Mouse (Mus musculus) liver, embryonic 14.5 days (tissue): Measurements from ENCODE around the gene Adprm. TPM values are rescaled to one million over a fixed set of nuclear protein-coding genes. Genes with fewer than 3 reads are reported as not detected.
A peak's percentile ranks its signal among the peaks of the same experiment; 100 is the strongest.

ENCODE experiments used
- ATAC-seq: fragments of 200-750 bp; cut with Nextera tagmentation; 2 replicates; pipeline ENCODE4 v1.8.0; 2017; ENCODE audit warnings: moderate number of reproducible peaks, mild to moderate bottlenecking, moderate library complexity; ENCODE audit not compliant: insufficient read depth
- DNase-seq, 3 experiments: peaks; one replicate each; pipeline ENCODE4 v3.0.0-alpha.2; 2012 to 2013; ENCODE audit warnings: low read depth in 3 of 3, low spot score in 3 of 3
- H3K27ac ChIP-seq: fragments of 300-500 bp; sonication (generic); 2 replicates; pipeline ENCODE4 v1.5.1; 2014; ENCODE audit warnings: moderate library complexity, mild to moderate bottlenecking, control low read depth, inconsistent platforms
- H3K27me3 ChIP-seq: fragments of 300-500 bp; sonication (generic); 2 replicates; pipeline ENCODE4 v1.6.1; 2014; ENCODE audit warnings: mild to moderate bottlenecking, low read length, moderate library complexity; ENCODE audit not compliant: control insufficient read depth, insufficient read depth
- H3K36me3 ChIP-seq: fragments of 300-500 bp; sonication (generic); replicated peaks from 2 replicates; pipeline ENCODE4 v1.6.1; 2014; ENCODE audit warnings: low read depth; ENCODE audit not compliant: control insufficient read depth, insufficient read depth
- H3K4me1 ChIP-seq, 2 experiments: fragments of 200-500 bp in 1 of 2; fragments of 300-500 bp in 1 of 2; sonication (generic) in 1 of 2; replicated peaks; 2 replicates each; pipeline ENCODE4 v1.6.1; 2012 to 2014; ENCODE audit warnings: antibody characterized with exemption in 1 of 2, inconsistent platforms in 1 of 2, low read length in 1 of 2; ENCODE audit not compliant: control insufficient read depth in 2 of 2, insufficient read depth in 2 of 2
- H3K4me2 ChIP-seq: fragments of 300-500 bp; sonication (generic); 2 replicates; pipeline ENCODE4 v1.6.1; 2014; ENCODE audit warnings: low read depth, mild to moderate bottlenecking, control low read depth, moderate library complexity
- H3K4me3 ChIP-seq, 2 experiments: fragments of 200-500 bp in 1 of 2; fragments of 300-500 bp in 1 of 2; sonication (generic) in 1 of 2; 2 replicates each; pipeline ENCODE4 v1.5.1; 2012 to 2014; ENCODE audit warnings: low read depth in 2 of 2, low read length in 2 of 2, mild to moderate bottlenecking in 2 of 2, control low read depth in 1 of 2, inconsistent platforms in 1 of 2, moderate library complexity in 1 of 2; ENCODE audit not compliant: insufficient read depth in 1 of 2
- H3K9ac ChIP-seq: fragments of 300-500 bp; sonication (generic); replicated peaks from 2 replicates; pipeline ENCODE4 v1.6.1; 2014; ENCODE audit warnings: mild to moderate bottlenecking, control low read depth, moderate library complexity
- H3K9me3 ChIP-seq: fragments of 300-500 bp; sonication (generic); 2 replicates; pipeline ENCODE4 v1.6.1; 2016; ENCODE audit warnings: low read length, mixed read lengths; ENCODE audit not compliant: control insufficient read depth
- CTCF ChIP-seq: IDR thresholded peaks from 2 replicates; pipeline ENCODE4 v1.5.1; 2016; ENCODE audit warnings: antibody characterized with exemption, low read depth, control low read depth
- EP300 ChIP-seq: IDR thresholded peaks from 2 replicates; pipeline ENCODE4 v1.6.1; 2016; ENCODE audit warnings: antibody characterized with exemption, low read depth
- WGBS: fragments of 180-500 bp; shearing (Covaris S2); extraction: QIAGEN DNeasy Blood & Tissue Kit; methylation state at CpG from one replicate; pipeline ENCODE4 v1.1.7; 2014; ENCODE audit not compliant: insufficient replicate concordance; 5-methylcytosine and 5-hydroxymethylcytosine counted together
- polyA plus RNA-seq, 2 experiments: library from polyadenylated mRNA; depleted of rRNA in 1 of 2; stranded (reverse) in 1 of 2; unstranded in 1 of 2; fragments of >200 nt; fragmentation: Nextera tagmentation in 1 of 2; extraction: Ambion mirVana in 1 of 2; gene quantifications; 2 replicates each; pipeline versions ENCODE4 v1.2.1 to v1.2.3; 2012 to 2014

Gene Adprm
- polyA plus RNA-seq, 2 experiments: 7.9 to 9.7 TPM

DNA sequence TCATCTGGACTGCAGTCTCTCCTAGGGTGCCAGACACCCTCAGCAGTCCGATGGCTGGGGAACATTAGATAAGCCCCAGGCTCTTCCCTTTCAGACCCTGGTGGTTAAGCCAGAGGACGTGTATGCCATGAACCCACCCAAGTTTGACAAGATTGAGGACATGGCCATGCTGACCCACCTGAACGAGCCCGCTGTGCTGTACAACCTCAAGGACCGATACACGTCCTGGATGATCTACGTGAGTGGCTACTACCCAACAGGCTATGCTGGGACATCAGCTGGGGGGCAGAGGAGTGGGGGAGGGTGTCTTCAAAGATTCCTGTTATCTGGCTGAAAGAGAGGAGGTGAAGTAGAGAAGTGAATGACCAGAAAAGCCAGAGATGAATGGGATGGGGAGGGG, 29.8 kb upstream of the Adprm start:
- TF ChIP-seq CTCF: no peak
- no peak for TF ChIP-seq EP300
- H3K36me3 ChIP-seq: no peaks in the 10 kb centered on the region
- no peak for DNase-seq
- no peak overlapping the region for H3K4me2 ChIP-seq
- H3K9ac ChIP-seq: no peak overlapping the region
- 47% methylated on average over 7 of the region's 7 CpGs for WGBS
- ATAC-seq: no peak
- H3K4me3 ChIP-seq: no peak overlapping the region
- no peak overlapping the region for H3K27ac ChIP-seq
- no peaks in the 10 kb centered on the region for H3K4me1 ChIP-seq
- no peaks in the 10 kb centered on the region for H3K9me3 ChIP-seq
- H3K27me3 ChIP-seq: peaks cover 13% of the 10 kb centered on the region

DNA sequence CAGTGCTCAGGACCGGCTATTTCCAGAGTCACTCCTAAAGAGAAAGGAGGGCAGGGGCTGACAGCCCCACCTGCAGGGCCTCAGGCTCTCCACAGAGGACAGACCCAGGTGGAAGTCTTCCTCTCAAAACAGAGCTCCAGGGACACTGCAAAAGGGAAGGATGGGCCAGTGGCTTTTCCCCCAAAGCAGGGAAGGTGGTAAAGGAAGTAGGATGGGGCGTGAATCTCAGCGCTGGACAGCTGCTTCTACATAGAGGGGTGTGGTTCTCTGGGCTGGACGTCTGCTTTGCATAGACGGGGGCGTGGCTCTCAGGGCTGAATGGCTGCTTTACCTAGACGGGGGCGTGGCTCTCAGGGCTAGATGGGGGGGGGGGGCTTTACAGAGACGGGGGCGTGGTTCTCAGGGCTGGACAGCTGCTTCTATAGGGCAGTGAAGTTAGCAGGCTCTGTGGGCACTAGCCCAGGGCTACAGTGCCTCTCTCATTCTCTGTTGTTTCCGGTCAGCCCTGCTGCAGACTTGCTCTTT, 28.8 kb upstream of the Adprm start:
- Histone ChIP-seq H3K36me3 (no peaks in the 10 kb centered on the region), H3K4me1 (no peaks in the 10 kb centered on the region), H3K4me2 (no peak overlapping the region), H3K27ac (no peak overlapping the region), H3K4me3 (no peak overlapping the region), H3K9me3 (no peaks in the 10 kb centered on the region), H3K27me3 (peaks cover 13% of the 10 kb centered on the region), H3K9ac (no peak overlapping the region)
- 9% methylated on average over 11 of the region's 11 CpGs for WGBS
- peak; percentile 20 to 30 (median 24) for DNase-seq
- no peak for TF ChIP-seq EP300
- TF ChIP-seq CTCF: no peak
- peak; percentile 42; the same call in 1 of the 2 replicates for ATAC-seq

DNA sequence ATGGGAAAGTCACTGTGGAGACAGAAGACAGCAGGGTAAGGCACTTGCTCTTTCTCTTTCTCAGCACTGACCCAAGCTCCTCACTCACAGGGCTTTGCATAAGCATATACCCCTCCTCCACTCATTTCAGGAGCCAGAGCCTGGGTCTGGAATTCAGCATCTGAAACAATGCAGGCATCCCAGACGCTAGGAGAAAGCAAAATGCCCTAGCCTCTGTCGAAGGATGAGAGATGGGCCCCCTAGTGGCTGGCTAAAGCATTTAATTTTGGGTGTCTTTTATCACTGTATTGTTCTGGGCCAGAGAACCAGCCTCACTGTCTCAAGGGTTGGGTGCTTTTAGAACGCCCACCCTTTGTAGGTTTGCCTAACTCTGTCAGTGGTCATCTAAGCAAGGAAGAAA, 27.8 kb upstream of the Adprm start:
- Histone ChIP-seq H3K4me3 (no peak overlapping the region), H3K4me2 (no peak overlapping the region), H3K9ac (no peak overlapping the region), H3K9me3 (no peaks in the 10 kb centered on the region), H3K27ac (no peak overlapping the region), H3K27me3 (peaks cover 13% of the 10 kb centered on the region), H3K36me3 (no peaks in the 10 kb centered on the region), H3K4me1 (no peaks in the 10 kb centered on the region)
- DNase-seq: peak in 2 of 3 experiments; percentile 9 to 11
- ATAC-seq: no peak
- 2% methylated on average over 3 of the region's 3 CpGs for WGBS
- no peak for TF ChIP-seq EP300
- peak; percentile 78 for TF ChIP-seq CTCF

DNA sequence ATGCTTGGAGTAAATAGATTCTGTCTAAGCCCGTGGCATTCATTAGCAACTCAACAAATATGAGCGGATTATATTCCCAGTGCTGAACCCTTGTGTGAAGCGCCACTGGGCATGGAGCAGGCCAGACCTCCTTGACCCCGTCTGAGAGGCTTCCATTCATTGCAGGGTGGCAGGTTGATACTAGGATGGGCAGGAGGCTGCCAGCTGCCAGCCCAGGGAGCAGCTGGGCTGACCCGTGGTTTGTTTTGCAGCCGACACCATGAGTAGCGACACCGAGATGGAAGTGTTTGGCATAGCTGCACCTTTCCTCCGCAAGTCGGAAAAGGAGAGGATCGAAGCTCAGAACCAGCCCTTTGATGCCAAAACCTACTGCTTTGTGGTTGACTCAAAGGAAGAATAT, 27.3 kb upstream of the Adprm start:
- no peak for DNase-seq
- Histone ChIP-seq H3K4me2 (no peak overlapping the region), H3K27ac (no peak overlapping the region), H3K4me3 (no peak overlapping the region), H3K36me3 (no peaks in the 10 kb centered on the region), H3K9ac (no peak overlapping the region), H3K9me3 (no peaks in the 10 kb centered on the region), H3K27me3 (peaks cover 10% of the 10 kb centered on the region), H3K4me1 (no peaks in the 10 kb centered on the region)
- ATAC-seq: no peak
- TF ChIP-seq CTCF (no peak), EP300 (no peak)
- WGBS: 55% methylated on average over 11 of the region's 11 CpGs

DNA sequence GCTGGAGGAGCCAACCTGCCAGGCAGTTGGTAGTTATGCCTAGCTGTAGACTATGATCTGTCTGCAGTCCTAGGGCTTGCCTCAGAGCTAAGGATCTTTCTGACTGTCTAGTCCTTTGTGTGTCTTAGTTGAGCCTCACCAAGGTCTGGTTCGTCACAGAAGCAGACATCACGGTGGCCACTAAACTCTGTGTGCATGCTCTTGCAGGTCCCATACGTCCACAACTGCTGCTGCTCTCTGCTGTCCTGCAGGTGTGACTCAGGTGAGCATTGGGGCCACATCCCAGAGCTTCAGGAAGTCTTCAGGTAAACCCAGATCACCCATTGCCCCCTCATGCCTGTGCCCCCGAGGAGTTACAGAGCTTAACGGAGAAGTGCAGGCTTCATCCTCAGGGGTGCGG, 26.5 kb upstream of the Adprm start:
- Histone ChIP-seq H3K4me2 (no peak overlapping the region), H3K4me3 (no peak overlapping the region), H3K27me3 (peaks cover 2% of the 10 kb centered on the region; the same call in 1 of the 2 replicates), H3K9me3 (no peaks in the 10 kb centered on the region), H3K27ac (no peak overlapping the region), H3K9ac (no peak overlapping the region), H3K36me3 (no peaks in the 10 kb centered on the region), H3K4me1 (no peaks in the 10 kb centered on the region)
- 70% methylated on average over 6 of the region's 6 CpGs for WGBS
- TF ChIP-seq CTCF (no peak), EP300 (no peak)
- ATAC-seq (no peak), DNase-seq (no peak)
